Mouse (Mus musculus) cerebellum, adult 11 months (tissue): Measurements from ENCODE around the gene Rab5if.
"Not testable (repeated sequence)": the region's sequence is repeated elsewhere in the genome, so short reads cannot be mapped to it uniquely, and the experiment has no call there.

Source experiments
- DNase-seq: peaks from one replicate; pipeline ENCODE4 v3.0.0; 2022

Gene Rab5if

GRCm38 (mm10) chr2:156892240-156892639 lies 29.3 kb downstream of the Rab5if start:
- DNase-seq = no peak

DNA sequence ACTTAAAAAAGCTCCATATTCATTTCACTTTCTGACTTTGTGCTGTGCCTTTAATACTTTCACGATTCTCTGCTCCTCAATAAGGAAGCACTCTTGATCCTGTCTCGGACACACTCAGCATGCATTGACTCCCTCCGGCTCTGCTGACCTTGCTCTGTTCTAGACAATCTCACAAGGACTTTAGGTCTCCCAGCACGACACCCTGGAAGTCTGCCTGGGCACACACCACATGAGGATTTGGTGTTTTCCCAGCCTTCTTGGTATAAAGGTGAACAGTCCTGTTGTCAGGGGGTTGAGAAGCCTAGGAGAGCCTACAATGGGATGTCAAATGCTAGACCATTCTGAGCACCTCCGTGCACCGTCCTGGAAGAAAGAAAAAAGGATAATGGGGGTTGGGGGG lies 29.9 kb downstream of the Rab5if start:
- no peak for DNase-seq

GRCm38 (mm10) chr2:156894496-156895265 lies 31.8 kb downstream of the Rab5if start:
- no peak for DNase-seq

DNA sequence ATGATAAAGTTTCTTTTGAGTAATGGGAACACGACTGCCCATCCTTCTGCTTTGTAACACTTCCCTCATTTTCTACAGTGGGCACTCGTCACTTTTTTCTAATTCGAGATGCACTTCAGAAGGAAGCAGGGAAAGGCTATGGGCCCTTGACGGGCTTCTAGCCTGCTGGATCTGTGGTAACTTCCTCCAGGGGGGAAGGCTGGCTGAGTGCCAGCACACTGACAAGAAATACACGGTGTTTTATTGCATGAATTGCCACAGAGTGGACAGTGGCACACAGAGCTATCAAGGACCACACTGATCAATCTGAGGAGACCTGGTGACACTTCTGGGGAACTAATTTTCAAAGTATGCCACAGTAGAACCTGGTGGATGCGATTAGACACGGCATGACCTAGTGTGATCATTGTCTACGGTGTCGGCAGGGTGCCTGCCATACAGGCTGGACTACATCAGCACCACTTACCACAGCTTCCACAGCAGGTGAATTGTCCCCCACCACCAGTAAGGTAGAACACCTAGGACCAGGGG lies 33.5 kb downstream of the Rab5if start:
- no peak for DNase-seq

GRCm38 (mm10) chr2:156897034-156897433 lies 34.1 kb downstream of the Rab5if start:
- DNase-seq = no peak

- no peak for DNase-seq
Observed at GRCm38 (mm10) chr2:156898374-156898773, 35.4 kb downstream of the Rab5if start.

GRCm38 (mm10) chr2:156899184-156899583 lies 36.3 kb downstream of the Rab5if start:
- no peak for DNase-seq

DNA sequence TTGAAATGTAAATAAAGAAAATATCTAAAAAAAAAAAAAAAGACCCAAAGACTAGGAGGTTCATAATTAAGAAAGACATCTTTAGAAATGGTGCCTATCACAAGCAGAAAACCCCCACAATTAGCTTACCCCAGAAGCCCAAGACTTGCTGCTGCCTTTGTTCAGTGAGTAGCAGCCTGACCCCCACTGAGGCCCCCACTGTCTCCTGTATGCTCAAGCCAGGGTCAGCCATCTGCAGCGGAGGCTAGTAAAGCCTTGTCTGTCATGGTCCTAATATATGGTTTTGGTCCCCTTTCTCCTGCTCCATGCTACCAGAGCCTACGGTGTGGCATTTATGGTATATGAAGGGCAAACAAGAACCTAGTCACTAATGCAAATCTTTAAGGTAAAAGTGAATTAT lies 38.4 kb downstream of the Rab5if start:
- no peak for DNase-seq

- no peak for DNase-seq
Observed at GRCm38 (mm10) chr2:156901883-156902282, 39.0 kb downstream of the Rab5if start.

- not testable (repeated sequence) for DNase-seq
Observed at GRCm38 (mm10) chr2:156902411-156902810, 39.5 kb downstream of the Rab5if start.

- DNase-seq = no peak
Observed at GRCm38 (mm10) chr2:156903367-156903766, 40.4 kb downstream of the Rab5if start.

DNA sequence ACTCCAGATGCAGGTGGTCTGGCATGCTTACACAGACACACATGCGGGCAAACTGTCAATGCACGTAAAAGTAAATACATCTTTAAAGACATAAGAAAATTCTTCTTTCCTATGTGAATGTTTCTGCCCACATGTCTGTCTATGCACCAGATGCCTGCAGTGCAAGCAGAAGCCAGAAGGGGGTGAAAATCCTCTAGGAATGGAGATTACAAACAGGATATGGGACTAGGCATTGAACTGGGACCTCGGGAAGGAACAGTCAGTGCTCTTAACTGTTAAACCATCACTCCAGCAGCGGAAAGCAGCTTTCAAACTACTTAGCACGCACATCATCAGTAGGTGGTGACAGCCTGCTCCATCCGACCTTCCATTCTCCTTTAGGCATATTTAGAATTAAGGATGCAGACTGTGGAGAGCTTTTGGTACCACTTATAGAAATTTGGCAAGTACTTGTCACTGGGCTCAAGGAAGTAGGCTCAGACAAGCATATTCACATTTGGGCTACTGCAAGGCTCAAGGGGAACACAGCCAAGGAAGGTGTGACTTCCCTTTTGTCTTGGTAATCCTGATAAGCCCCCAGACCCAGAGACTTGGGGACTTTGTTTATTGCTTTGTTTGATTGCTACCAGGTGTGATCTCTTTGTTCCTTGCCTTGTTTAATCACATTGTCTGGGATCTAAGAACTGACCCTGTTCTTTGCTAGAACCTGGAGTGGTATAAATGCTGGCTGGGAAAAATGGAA lies 42.2 kb downstream of the Rab5if start:
- peak; percentile 70 for DNase-seq

DNA sequence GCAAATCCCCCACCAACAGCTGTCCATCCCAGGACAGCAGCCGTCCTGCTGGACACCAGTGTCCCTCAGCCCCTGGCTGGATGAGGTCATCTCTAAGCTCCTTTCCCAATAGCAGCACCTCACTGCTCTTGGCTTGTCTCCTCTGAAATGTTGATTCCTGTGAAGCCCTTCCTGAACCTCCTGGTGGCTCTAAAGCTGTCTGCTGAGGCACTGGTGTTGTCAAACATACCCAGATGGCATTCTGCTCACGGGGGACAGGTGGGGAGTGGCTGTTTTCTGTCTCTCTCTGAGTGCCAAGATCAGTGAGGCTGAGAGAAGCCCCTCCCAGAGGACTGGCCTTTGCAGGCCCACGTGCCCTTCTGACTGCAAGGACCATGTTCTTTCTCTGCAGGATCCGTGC lies 43.0 kb downstream of the Rab5if start:
- peak; percentile 72 for DNase-seq

- no peak for DNase-seq
Observed at GRCm38 (mm10) chr2:156913191-156913590, 50.3 kb downstream of the Rab5if start.

DNA sequence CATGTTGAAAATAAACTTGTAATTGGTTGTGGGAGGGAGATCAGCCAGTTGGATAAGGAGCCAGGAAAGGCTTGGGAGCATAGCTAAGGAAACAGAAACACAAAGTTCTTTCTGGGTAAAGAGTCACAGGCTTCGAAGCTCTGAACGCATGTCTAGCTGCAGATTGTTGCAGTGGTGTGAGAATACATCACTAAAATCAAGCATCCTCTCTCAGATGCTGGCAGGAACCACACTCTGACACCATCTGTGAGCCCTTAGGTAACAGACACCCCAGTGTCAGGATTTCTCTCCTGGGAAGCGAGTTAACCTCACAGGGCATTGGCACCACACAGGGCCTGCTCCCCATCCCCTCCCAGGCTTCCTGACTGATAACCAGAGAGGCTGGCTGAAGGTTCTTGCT lies 52.6 kb downstream of the Rab5if start:
- DNase-seq = no peak

DNA sequence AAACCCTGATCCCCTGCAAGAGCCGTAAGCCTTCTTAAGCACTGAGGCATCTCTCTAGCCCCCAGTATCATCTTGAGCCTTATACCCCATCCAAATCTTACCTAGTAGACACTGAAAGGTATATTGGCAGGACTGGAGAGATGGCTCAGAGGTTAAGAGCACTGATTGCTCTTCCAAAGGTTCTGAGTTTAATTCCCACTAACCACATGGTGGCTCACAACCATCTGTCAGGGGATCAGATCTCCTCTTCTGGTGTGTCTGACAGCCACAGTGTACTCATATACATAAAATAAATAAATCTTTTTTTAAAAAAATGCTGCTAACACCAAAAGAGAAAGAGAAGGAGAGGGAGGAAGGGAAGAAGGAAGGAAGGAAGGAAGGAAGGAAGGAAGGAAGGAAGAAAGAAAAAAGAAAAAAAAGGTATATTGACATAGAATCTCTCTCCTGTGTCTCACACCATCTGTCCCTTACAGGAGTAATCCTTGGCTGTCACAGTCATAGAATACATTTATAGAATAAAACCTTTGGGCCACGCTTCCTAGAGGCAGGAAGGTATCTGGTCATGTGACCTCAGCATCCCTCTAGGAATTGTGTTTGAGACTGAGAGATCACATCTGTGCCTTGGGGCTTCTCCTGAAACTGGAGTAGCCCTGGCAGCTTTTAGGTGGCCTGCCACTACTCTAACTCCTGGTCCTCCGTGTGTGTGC lies 53.6 kb downstream of the Rab5if start:
- no peak for DNase-seq

DNA sequence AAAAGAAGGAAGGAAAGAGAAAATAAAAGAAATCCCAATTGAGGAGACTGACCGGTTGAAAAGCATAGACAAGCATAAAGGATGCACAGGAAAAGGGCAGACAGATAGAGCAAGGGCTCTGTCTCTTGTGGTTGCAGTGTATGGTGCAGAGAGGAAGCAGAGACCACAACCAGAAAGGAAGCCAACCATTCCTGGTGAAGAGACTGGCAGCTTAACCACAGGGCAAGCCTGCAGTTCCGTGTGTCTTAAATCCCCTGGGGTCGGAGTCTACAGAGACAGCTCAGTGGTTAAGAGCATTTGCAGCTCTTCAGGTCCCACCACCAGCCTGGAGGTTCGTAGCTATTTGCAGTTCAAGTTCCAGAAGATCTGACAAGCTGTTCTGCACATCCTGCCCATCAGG lies 55.6 kb downstream of the Rab5if start:
- DNase-seq = no peak

GRCm38 (mm10) chr2:156919191-156919590 lies 56.3 kb downstream of the Rab5if start:
- not testable (repeated sequence) for DNase-seq

DNA sequence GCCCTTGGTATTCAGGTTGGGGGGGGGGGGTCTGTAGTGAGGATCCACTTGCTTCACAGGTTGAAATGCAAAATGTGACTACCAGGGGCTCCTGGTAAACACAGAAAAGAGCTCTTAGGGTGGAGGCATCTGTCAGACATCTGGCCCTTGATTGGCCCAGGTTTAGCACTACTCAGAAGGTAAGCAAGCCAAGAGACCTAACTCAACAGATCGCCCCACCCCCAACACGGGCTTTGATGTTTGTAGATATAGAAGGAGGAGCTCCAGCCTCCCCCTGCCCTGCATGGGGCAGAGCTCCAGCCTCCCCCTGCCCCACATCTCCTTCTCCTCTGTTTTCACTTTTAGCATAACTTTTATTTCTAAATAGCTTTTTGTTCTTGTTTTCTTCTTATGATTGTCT lies 56.9 kb downstream of the Rab5if start:
- DNase-seq = no peak

GRCm38 (mm10) chr2:156923057-156923456 lies 60.1 kb downstream of the Rab5if start:
- no peak for DNase-seq
